Mouse (Mus musculus): ENCODE measurements at regions not wholly inside any gene's neighbourhood (a gene's known extent, or its start where the extent isn't known, plus 50 kb on each side); places are given as distances from the start of the nearest gene placed in this dataset.
"Not testable (repeated sequence)": the region's sequence is repeated elsewhere in the genome, so short reads cannot be mapped to it uniquely, and the experiment has no call there.

- peak; percentile 44 for DNase-seq
Measured at GRCm38 (mm10) chr1:148249376-148249775, 1711.7 kb downstream of the Pla2g4a start.

DNA sequence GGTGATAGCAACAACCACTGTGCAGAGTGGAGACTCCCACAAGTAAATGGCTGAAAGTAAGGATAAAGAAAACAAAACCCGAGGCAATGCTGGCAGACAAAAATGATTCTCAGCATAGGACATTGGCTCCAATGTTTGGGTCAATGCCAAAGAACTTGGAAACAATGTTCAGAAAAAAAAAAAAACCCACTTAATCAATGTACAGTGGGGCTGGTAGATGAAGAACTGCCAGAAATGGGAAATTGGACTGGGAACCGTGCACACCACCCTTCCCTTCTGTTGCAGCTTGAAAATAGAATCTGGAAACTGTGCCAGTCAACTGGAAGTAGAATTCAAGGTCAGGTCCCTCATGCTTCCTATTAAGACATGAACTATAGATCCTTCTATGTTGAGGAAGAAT is 1714.4 kb downstream of the Pla2g4a start:
- no peak for DNase-seq

DNA sequence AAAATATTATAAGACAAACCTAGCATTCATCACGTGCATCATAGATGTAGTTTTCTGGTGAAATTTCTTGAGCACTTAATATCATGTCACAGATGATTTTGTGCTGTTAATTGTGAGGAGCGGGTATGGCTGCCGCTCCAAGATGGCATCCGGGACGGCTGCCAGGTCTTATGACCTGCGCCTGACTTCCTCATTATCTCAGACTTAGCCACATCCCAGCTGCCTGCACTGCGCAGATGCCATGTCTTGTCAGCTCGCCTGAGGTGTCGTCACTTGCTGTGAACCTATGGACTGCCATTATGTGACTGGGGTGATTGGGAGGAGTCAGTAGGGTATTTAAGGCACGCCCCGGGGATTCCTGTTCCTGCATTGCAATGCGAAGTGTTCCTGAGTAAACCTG is 1732.8 kb downstream of the Brinp3 start:
- not testable (repeated sequence) for DNase-seq

All from cerebellum, adult 8-10 months (tissue).